Mouse (Mus musculus): ENCODE results near the gene Gm11564.
"Not testable (repeated sequence)": the region's sequence is repeated elsewhere in the genome, so short reads cannot be mapped to it uniquely, and the experiment has no call there.

Gene Gm11564

DNA sequence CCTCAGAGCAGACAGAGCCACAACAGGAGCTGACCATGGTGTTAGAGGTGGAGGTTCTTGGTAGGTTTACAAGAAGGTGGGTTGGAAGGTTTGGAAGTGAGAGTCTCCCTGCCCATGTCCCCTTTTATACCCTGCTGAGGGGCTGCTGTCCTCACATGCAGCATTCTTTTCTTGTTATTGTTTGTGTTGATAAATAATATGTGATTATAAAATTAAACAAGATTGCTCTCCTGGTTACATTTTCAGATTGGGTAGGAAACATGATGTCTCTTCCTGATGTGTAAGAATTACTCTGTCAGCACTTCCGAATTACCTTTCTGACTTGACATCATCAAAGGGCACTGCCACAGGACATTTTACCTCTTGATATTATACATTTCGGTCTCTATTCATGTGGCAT lies at the start of gene Gm11564:
Gene Gm11564, minus strand, starts transcription at position 101 of the 400 bp plus-strand sequence.
- not testable (repeated sequence) for DNase-seq

DNA sequence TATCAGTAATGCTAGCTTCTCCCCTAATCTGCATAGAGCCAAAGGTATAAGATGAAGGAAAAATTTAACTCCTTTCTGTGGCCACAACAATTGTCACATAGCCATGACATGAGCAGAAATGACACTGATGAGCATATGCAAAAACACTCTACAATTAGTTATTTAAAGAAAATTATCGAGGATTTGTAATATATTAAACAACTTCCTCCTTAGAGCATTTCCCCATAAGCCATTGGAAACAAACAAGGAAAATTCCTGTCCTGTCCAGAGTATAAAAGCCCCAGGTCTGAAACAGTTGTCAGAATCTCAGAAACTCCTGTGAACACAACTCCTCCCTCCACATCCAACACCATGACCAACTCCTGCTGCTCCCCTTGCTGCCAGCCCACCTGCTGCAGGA lies 48.7 kb upstream of the Gm11564 start, which contains the start of gene Gm11559:
Gene Gm11559, plus strand, starts transcription at position 301 of the 400 bp plus-strand sequence.
- not testable (repeated sequence) for DNase-seq

DNA sequence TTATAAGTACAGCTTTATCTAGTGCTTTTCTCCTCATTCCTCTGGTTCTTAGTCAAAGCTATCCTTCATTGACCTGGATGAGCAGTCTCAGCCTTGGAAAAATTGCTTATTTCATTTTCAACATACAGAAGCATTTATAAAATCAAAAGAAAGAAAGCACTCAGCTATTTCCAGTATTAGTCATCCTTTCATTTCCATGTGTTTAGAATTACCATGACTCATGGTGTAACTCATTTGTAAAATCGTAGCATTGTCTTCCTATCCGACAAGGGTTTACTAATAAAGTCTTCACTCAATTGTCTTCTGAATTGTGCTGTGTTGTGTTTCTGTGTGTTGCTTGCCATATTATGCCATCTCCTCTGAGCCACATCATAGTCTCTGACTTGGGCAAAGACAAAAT lies 43.3 kb upstream of the Gm11564 start:
- no peak for DNase-seq

DNA sequence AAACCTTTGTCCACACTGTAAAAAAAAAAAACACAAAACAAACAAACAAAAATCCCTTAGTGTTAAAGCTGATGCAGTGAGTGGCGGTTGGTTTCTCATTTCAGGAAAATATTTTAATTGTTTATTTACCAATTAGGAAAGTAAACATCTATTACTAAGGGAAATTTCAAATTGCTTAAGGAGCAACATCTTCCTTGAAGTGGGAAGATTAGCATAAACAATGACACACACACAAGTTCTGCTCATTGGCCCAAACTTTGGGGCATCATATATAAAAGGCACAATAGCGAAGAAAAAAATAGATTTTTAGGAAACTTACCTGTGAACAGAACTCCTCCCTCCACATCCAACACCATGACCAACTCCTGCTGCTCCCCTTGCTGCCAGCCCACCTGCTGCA lies 42.2 kb upstream of the Gm11564 start, which contains the start of gene Gm11568:
Gene Gm11568, plus strand, starts transcription at position 301 of the 400 bp plus-strand sequence.
- DNase-seq: no peak

DNA sequence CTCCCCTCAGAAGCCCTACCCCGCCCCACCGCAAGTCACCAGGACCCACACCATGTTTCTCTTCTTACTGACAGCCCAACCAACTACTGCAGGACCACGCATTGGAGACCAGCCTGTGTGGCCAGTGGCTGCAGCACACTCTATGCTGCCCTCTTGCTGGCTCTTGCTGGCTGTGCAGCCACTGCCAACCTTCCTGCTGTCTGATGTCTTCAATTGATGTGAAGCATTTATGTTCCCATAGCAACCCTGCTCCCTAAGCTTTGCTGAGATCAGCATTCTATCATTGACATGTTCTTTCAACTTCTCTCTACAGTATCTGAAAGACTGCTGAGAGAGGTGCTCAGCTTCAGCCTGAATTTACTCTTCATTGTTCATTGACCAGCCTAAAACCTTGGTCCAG lies 38.7 kb upstream of the Gm11564 start:
- no peak for DNase-seq

DNA sequence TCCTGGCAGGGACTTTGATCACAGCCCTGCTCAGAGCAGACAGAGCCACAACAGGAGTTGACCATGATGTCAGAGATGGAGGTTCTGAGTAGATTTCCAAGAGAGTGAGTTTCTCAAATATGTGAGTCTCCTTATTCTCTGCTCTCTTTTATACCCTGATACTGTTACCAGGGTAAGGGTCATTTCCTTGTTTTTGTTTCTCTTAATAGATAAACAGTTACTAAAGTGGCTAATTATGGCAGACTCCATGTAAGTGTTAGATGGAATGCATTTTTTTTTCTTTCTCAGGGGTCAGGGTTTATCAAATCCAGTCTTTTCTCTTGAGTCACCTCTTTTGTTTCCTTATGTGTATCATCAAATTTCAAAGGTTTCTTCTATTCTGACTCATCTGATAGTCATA lies 36.0 kb upstream of the Gm11564 start, which contains the start of gene Krtap4-16:
Gene Krtap4-16, minus strand, starts transcription at position 101 of the 400 bp plus-strand sequence.
- no peak for DNase-seq

DNA sequence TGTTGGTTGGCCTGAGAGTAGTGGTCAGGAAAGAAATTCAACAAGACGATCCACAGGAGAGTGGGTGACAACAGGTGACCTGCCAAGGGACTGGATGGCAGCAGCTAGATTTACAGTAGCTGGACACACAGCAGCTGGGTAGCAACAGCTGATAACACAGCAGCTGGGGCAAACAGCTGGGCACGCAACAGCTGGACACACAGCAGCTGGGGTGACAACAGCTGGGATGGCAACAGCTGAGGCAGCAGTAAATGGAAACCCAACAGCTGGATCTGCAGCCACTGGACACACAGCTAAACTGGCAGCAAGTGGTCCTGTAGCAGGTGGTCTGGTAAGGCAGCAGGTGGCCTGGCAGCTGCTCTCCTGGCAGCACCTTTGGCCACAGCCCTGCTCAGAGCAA lies 31.3 kb upstream of the Gm11564 start:
- DNase-seq: no peak

DNA sequence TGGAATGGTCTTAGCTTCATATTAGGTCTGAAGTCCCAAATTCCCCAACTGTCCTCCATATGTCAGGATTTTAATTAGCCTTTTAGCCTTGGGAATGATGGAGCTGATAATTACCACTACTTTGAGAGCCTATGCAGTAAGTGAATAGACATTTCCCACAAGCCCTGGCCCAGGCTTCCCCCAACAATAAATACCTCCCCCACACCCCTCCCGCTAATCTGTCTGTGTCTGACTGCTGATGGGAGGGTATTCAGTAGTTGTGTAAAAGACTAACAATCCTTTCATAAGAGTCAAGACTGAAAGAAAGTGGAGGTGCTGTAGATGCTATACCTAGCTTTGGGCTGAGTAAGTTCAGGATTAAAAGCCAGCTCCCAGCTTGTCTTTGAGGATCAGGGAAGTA lies 26.7 kb upstream of the Gm11564 start:
- DNase-seq: no peak

DNA sequence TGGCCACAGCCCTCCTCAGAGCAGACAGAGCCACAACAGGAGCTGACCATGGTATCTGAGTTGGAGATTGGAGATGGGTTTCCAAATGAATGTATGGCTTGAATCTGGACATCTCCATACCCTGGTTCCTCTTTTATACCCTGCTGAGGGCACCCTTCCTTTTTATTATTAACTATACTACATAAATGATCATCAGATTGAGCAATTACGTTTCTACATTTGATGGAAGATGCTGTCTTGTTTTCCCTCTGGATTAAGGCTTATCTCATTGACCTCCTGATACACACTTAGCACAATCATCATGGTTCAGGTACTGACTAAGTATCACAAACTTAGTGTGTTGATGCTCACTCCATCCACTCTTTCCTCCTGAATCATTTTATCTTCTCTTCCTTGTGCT lies 22.5 kb upstream of the Gm11564 start, which contains the start of gene 2300003K06Rik:
Gene 2300003K06Rik, minus strand, starts transcription at position 101 of the 400 bp plus-strand sequence.
- DNase-seq: no peak

DNA sequence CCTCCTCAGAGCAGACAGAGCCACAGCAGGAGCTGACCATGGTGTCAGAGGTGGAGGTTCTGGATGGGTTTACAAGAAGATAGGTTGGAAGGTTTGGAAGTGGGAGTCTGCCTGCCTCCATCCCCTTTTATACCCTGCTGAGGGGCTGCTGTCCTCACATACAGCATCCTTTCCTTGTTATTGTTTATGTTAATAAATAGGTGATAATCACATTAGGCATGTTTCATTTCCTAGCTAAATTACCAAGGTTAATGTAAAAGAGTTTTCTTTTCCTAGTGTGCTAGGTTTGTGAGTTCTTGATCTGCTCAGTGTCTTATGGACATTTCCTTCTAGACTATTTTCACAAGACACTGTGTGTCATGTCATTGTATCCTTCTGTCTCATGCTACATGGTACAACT lies 5.7 kb downstream of the Gm11564 start, which contains the start of gene Krtap4-13:
Gene Krtap4-13, minus strand, starts transcription at position 101 of the 400 bp plus-strand sequence.
- not testable (repeated sequence) for DNase-seq

DNA sequence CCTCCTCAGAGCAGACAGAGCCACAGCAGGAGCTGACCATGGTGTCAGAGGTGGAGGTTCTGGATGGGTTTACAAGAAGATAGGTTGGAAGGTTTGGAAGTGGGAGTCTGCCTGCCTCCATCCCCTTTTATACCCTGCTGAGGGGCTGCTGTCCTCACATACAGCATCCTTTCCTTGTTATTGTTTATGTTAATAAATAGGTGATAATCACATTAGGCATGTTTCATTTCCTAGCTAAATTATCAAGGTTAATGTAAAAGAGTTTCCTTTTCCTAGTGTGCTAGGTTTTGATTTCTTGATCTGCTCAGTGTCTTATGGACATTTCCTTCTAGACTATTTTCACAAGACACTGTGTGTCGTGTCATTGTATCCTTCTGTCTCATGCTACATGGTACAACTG lies 11.1 kb downstream of the Gm11564 start, which contains the start of gene Gm11554:
Gene Gm11554, minus strand, starts transcription at position 101 of the 400 bp plus-strand sequence.
- DNase-seq: not testable (repeated sequence)

DNA sequence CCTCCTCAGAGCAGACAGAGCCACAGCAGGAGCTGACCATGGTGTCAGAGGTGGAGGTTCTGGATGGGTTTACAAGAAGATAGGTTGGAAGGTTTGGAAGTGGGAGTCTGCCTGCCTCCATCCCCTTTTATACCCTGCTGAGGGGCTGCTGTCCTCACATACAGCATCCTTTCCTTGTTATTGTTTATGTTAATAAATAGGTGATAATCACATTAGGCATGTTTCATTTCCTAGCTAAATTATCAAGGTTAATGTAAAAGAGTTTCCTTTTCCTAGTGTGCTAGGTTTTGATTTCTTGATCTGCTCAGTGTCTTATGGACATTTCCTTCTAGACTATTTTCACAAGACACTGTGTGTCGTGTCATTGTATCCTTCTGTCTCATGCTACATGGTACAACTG lies 16.6 kb downstream of the Gm11564 start, which contains the start of gene Gm11569:
Gene Gm11569, minus strand, starts transcription at position 101 of the 400 bp plus-strand sequence.
- DNase-seq: not testable (repeated sequence)

DNA sequence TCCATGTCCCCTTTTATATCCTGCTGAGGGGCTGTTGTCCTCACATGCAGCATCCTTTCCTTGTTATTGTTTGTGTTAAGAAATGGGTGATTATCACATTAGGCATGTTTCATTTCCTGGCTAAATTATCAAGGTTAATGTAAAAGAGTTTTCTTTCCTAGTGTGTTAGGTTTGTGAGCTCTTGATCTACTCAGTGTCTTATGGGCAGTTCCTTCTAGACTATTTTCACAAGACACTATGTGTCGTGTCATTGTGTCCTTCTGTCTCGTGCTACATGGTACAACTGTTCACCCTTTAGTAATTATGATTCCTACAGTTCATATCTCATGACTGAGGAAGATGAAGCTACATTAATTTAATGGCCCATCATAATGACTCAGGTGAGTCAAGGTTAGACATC lies 22.1 kb downstream of the Gm11564 start, which contains the start of gene Gm11596:
Gene Gm11596, minus strand, starts transcription at position 101 of the 400 bp plus-strand sequence.
- DNase-seq: no peak

DNA sequence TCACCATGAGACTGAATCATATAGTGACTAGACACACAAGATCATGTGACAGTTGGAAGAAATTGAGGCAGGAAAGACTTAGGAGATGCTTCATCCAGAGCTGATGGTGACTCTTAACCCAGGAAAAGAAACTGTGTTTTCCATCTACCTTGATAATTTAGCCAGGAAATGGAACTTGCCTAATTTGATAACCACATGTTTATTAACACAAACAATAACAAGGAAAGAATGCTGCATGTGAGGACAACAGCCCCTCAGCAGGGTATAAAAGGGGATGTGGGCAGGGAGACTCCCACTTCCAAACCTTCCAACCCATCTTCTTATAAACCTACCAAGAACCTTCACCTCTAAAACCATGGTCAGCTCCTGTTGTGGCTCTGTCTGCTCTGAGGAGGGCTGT lies 30.6 kb downstream of the Gm11564 start, which contains the start of gene Krtap4-9:
Gene Krtap4-9, plus strand, starts transcription at position 301 of the 400 bp plus-strand sequence.
- not testable (repeated sequence) for DNase-seq

DNA sequence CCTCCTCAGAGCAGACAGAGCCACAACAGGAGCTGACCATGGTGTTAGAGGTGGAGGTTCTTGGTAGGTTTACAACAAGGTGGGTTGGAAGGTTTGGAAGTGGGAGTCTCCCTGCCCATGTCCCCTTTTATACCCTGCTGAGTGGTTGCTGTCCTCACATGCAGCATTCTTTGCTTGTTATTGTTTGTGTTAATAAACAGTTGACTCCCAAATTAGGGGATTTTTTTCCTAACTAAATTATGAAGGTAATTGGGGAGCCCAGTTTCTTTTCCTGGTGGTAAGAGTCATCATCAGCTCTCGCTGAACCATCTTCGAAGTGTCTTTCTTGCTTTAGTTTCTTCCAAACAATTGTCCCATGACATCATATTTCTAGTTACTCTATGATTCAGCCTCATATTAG lies 34.9 kb downstream of the Gm11564 start, which contains the start of gene Krtap4-8:
Gene Krtap4-8, minus strand, starts transcription at position 101 of the 400 bp plus-strand sequence.
- no peak for DNase-seq

DNA sequence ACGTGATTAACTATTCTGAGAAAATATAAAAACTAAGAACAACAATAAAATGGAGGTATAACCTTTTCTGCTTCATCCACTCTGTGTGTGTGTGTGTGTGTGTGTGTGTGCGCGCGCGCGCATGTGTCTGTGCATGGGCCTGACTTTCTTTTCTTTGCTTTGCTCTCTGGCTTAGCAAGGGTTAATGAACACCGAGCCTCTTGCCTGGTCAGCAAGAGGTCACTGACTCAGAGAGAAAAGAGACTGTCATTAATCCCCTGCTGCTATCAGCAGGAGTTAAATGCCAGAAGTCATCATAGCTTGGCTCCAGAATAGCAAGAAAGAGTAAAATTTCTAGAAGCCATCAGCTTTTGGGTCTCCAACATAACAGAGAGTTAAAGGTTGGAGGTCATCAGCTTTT lies 37.1 kb downstream of the Gm11564 start:
- no peak for DNase-seq

DNA sequence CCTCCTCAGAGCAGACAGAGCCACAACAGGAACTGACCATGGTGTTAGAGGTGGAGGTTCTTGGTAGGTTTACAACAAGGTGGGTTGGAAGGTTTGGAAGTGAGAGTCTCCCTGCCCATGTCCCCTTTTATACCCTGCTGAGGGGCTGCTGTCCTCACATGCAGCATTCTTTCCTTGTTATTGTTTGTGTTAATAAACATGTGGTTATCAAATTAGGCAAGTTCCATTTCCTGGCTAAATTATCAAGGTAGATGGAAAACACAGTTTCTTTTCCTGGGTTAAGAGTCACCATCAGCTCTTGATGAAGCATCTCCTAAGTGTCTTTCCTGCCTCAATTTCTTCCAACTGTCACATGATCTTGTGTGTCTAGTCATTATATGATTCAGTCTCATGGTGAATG lies 42.7 kb downstream of the Gm11564 start, which contains the start of gene Gm11595:
Gene Gm11595, minus strand, starts transcription at position 101 of the 400 bp plus-strand sequence.
- DNase-seq: not testable (repeated sequence)

DNA sequence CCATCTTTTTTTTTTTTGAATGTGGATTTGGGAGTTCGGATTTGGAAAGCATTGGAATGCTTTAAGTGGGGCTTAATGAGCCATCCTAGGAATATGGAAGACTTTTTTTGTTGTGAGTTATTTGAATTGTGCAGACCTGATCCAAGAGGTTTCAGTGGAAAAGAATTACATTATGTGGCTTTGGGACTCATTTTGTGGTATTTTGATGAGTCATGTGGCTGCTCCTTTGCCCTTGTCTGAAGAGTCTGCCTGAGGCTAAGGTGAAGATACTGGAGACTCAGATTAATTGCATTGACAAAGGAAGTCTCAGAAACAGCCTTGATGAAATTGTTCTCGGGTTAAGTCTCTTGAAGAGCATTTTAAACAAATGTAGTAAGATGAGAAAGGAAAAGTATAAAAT lies 47.1 kb downstream of the Gm11564 start:
- DNase-seq: no peak

All from liver (tissue).